Mouse (Mus musculus) hindbrain, embryonic 12.5 days (tissue): ENCODE data around the gene Gm8369. TPM values are rescaled to one million over a fixed set of nuclear protein-coding genes. Genes with fewer than 3 reads are reported as not detected.
"Not testable (repeated sequence)": the region's sequence is repeated elsewhere in the genome, so short reads cannot be mapped to it uniquely, and the experiment has no call there.

ENCODE experiments used
- ATAC-seq: fragments of 200-750 bp; cut with Nextera tagmentation; 2 replicates; pipeline ENCODE4 v1.8.0; 2017; ENCODE audit warnings: moderate TSS enrichment; ENCODE audit not compliant: low FRiP score
- H3K27ac ChIP-seq: fragments of 300-500 bp; sonication (generic); 2 replicates; pipeline ENCODE4 v1.5.1; 2016; ENCODE audit warnings: mild to moderate bottlenecking
- H3K27me3 ChIP-seq: fragments of 300-500 bp; sonication (generic); 2 replicates; pipeline ENCODE4 v1.6.1; 2016; ENCODE audit warnings: mild to moderate bottlenecking
- H3K36me3 ChIP-seq: fragments of 300-500 bp; sonication (generic); 2 replicates; pipeline ENCODE4 v1.6.1; 2016; ENCODE audit warnings: mild to moderate bottlenecking
- H3K4me1 ChIP-seq: fragments of 300-500 bp; sonication (generic); 2 replicates; pipeline ENCODE4 v1.6.1; 2016
- H3K4me2 ChIP-seq: fragments of 300-500 bp; sonication (generic); replicated peaks from 2 replicates; pipeline ENCODE4 v1.6.1; 2016; ENCODE audit warnings: mild to moderate bottlenecking
- H3K4me3 ChIP-seq: fragments of 300-500 bp; sonication (generic); 2 replicates; pipeline ENCODE4 v1.5.1; 2016; ENCODE audit warnings: mild to moderate bottlenecking
- H3K9ac ChIP-seq: fragments of 300-500 bp; sonication (generic); 2 replicates; pipeline ENCODE4 v1.6.1; 2016; ENCODE audit warnings: mild to moderate bottlenecking, moderate library complexity
- H3K9me3 ChIP-seq: fragments of 300-500 bp; sonication (generic); replicated peaks from 2 replicates; pipeline ENCODE4 v1.6.1; 2016; ENCODE audit warnings: mild to moderate bottlenecking
- WGBS: fragments of 180-500 bp; shearing (Covaris S2); methylation state at CpG from one replicate; pipeline ENCODE4 v1.1.7; 2016; 5-methylcytosine and 5-hydroxymethylcytosine counted together
- polyA plus RNA-seq: library from polyadenylated mRNA; unstranded; fragments of >200 nt; fragmentation: Nextera tagmentation; extraction: Ambion mirVana; gene quantifications from 2 replicates; pipeline ENCODE4 v1.2.1, GENCODE M21; 2016

The Gm8369 gene
- polyA plus RNA-seq, 1 experiment from 2014 or later = not detected

DNA sequence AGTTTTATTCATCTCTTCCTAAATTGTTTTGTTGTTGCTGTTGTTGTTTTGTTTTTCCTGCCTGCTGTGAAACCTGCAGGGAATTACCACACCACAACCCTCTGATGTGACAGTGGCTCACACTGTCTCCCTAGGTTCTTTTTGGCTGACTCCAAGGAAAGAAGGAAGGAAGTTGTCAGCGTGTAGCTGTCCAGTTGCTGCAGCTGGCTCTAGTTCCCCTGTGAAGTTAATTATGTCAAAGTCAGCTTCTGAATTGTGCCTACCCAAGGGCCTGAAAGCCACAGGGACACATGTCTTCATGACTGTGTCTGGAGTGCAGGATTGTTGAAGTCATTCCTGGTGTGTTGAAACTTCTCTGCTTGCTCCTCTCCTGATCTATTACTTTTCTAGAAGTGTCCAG, 31.6 kb downstream of the Gm8369 start:
- H3K9me3 ChIP-seq, ATAC-seq, H3K9ac ChIP-seq, H3K4me2 ChIP-seq, H3K36me3 ChIP-seq, H3K4me1 ChIP-seq, H3K4me3 ChIP-seq, H3K27ac ChIP-seq, H3K27me3 ChIP-seq: not testable (repeated sequence)
- 62% methylated on average over 1 of the region's 1 CpGs for WGBS

DNA sequence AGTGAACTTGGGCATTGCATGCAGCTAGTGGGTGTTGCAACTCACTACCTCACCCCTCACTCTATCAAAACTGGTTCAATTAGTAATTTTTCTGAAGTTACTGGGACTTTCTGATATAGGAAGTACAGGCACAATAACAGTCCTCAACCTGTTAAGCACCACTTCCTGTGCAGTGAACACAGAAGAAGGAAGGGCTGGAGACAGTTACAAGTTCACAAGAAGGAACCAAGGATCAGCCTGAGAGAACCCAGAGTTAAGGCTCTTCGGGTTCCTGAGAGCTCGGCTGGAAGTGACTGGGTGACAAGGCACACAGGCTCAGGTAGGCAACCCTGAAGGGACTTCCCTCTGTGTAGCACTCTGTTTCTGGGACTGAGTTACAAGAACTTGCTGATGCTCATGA, 32.6 kb downstream of the Gm8369 start:
- 88% methylated on average over 2 of the region's 2 CpGs for WGBS
- H3K27ac ChIP-seq = not testable (repeated sequence)

DNA sequence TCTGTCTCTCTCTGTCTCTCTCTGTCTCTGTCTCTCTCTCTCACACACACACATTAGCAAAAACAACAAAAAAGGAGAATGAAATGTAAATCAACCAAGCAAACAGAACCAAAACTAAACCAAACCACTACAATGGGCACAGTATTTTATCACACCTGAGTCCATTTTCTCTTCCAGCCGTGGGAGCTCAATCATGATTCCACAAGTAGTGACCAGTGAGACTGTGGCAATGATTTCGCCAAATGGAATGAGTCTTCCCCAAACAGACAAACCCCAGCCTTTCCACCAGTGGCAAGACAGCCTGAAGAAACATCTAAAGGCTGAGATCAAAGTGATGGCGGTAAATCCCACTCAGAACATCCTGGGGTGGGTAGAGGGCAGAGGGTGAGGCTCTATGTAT, 34.4 kb downstream of the Gm8369 start:
- no peak for ATAC-seq
- no peak overlapping the region for H3K9ac ChIP-seq
- H3K27ac ChIP-seq = no peak overlapping the region
- 89% methylated on average over 3 of the region's 3 CpGs for whole genome bisulfite sequencing
- no peaks in the 10 kb centered on the region for H3K4me1 ChIP-seq
- H3K27me3 ChIP-seq = no peaks in the 10 kb centered on the region
- H3K9me3 ChIP-seq = no peaks in the 10 kb centered on the region
- H3K4me3 ChIP-seq = no peak overlapping the region
- H3K36me3 ChIP-seq = no peaks in the 10 kb centered on the region
- no peak overlapping the region for H3K4me2 ChIP-seq

More for the DNA sequence above, 32.6 kb downstream of the Gm8369 start:
- not testable (repeated sequence) for H3K4me3 ChIP-seq, H3K9ac ChIP-seq, H3K36me3 ChIP-seq, ATAC-seq, H3K27me3 ChIP-seq, H3K9me3 ChIP-seq, H3K4me1 ChIP-seq, H3K4me2 ChIP-seq

GRCm38 (mm10) chr19:11533421-11533820, 47.7 kb downstream of the Gm8369 start:
- ATAC-seq = no peak
- H3K4me1 ChIP-seq = no peaks in the 10 kb centered on the region
- H3K27ac ChIP-seq = no peak overlapping the region
- H3K4me2 ChIP-seq = no peak overlapping the region
- H3K9ac ChIP-seq = no peak overlapping the region
- no peak overlapping the region for H3K4me3 ChIP-seq
- H3K36me3 ChIP-seq = no peaks in the 10 kb centered on the region
- no peaks in the 10 kb centered on the region for H3K27me3 ChIP-seq
- 87% methylated on average over 1 of the region's 1 CpGs for WGBS
- no peaks in the 10 kb centered on the region for H3K9me3 ChIP-seq

DNA sequence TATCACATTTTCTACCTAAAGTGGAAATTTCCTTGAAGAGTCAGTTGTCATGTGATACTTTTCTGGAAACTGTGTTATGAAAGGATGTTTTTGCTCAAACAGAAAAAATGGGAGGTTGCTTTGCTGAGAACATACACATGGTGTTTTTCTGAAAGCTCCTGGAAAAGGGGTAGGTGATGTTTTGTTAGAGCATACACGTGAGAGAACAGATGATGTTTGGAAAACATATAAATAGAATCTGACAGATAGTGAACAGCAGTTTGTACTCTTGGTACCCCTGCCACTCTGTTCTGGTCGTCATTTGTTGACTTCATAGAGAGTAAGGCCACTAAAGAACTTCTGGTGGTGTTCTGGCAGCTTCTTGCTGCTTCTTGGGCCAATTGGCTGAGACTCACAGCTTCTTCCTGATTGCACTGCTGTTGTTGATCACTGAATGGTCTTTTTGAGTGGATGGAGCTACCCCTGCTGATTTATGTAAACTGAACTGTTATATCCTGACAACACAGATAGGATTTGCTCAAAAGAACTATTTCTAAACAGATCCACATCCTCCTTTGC, 48.2 kb downstream of the Gm8369 start:
- Histone ChIP-seq H3K4me3 (no peak overlapping the region), H3K27me3 (no peaks in the 10 kb centered on the region), H3K27ac (no peak overlapping the region), H3K4me2 (no peak overlapping the region), H3K9me3 (no peaks in the 10 kb centered on the region), H3K4me1 (no peaks in the 10 kb centered on the region), H3K9ac (no peak overlapping the region), H3K36me3 (no peaks in the 10 kb centered on the region)
- 67% methylated on average over 2 of the region's 2 CpGs for WGBS
- no peak for ATAC-seq

DNA sequence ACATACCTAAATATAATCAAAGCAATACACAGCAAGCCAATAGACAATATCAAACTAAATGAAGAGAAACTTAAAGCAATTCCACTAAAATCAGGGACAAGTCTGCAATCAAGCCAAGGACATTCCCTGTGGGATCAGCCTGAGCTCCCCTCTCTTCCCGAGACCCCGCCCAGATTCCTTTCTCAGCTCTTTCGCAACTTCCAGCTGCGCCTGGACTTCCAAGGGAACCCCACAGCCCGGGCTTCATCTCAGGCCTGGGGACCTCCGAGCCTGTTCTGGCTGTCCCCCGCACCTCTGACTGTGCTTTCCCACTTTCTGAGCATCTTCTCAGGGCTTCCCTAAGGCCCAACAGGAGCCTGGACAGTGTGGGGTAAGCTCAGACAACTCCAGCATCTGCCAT, 50.9 kb downstream of the Gm8369 start, which contains the start of gene Ms4a4d:
Gene Ms4a4d, plus strand, starts transcription at position 209 of the 400 bp plus-strand sequence.
- Histone ChIP-seq H3K27ac (no peak within 1 kb of the TSS), H3K9ac (no peak within 1 kb of the TSS), H3K27me3 (no peaks in the 10 kb centered on the region), H3K9me3 (no peaks in the 10 kb centered on the region), H3K4me1 (no peaks in the 10 kb centered on the region), H3K4me3 (no peak within 1 kb of the TSS), H3K4me2 (no peak within 1 kb of the TSS), H3K36me3 (no peaks in the 10 kb centered on the region)
- WGBS = 9% methylated on average over 7 of the region's 7 CpGs
- ATAC-seq = no peak

DNA sequence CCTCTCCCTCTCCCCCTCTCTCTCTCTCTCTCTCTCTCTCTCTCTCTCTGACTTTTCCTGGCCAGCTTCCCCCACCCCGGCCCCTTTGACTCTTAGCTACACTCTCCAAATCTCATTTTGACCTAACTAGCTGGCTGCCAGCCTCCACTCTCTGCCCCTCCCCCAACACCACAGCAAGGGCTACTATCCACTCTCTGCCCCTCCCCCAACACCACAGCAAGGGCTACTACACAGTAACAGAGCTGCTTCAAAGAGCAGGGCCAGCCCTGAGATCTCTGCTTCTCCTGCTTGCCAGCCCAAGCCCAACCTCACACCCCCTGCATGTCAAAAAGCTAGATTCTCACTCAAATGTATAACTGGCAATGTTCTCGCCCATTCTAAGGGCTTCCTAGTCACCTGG, 51.6 kb downstream of the Gm8369 start:
- Histone ChIP-seq H3K4me2 (no peak overlapping the region), H3K9me3 (no peaks in the 10 kb centered on the region), H3K4me3 (no peak overlapping the region), H3K27me3 (no peaks in the 10 kb centered on the region), H3K9ac (no peak overlapping the region), H3K36me3 (no peaks in the 10 kb centered on the region), H3K4me1 (no peaks in the 10 kb centered on the region), H3K27ac (no peak overlapping the region)
- 19% methylated on average over 2 of the region's 2 CpGs for WGBS
- no peak for ATAC-seq

DNA sequence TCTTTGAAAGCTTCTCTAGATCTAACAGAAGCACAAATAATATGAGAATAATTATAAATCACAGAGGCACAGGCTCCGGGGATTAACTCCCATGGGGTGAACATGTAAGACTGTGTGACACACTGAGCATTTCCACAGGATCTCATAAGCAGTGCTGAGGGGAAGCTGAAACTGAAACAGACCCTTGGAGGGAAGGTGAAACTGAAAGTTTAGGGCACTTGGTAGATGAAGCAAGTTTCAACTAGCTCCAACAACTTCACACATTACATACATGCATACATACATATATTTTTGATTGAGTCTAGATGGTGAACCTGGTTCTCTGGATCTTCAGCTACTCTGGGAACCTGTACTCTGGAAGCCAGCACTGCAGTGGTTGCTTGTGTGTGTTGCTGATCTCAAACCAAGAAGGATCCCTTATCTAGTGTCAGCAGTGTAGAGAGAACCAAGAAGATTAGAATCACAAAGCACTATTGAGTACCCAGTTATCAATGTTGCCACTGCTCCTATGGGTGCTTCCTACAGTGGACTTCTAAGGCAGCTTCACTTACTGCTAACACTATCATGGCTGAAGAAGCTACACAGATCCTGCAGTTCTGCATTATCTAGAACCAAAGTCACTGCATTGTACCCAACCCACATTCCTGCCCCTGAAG, 54.6 kb downstream of the Gm8369 start:
- 82% methylated on average over 1 of the region's 1 CpGs for WGBS

DNA sequence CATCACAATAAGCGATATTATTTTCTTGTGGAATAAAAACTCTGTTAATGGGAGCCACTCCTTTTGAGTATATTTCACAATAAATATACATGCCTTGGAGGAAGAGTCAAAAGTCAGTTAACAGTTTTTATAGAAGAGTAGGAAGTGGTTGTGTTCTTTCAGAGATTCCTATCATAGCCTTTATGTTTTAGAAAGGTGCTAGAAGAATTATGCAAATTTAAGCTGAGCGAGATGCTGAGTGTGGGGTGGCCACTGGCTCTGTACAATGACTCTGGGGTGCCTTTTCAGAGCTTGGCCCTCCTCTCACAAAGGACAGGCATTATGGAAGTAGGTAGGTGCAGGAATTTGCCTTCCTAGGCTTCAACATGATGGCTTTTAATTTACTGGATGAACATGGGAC, 58.6 kb downstream of the Gm8369 start:
- WGBS = 81% methylated on average over 2 of the region's 2 CpGs
- ATAC-seq = not testable (repeated sequence)

More for the DNA sequence above, 54.6 kb downstream of the Gm8369 start:
- not testable (repeated sequence) for H3K4me2 ChIP-seq, H3K27ac ChIP-seq, H3K4me3 ChIP-seq, H3K9me3 ChIP-seq, H3K36me3 ChIP-seq, H3K9ac ChIP-seq, H3K4me1 ChIP-seq, H3K27me3 ChIP-seq, ATAC-seq

GRCm38 (mm10) chr19:11547911-11548310, 62.2 kb downstream of the Gm8369 start:
- no peak overlapping the region for H3K9ac ChIP-seq
- H3K4me2 ChIP-seq = no peak overlapping the region
- ATAC-seq = no peak
- H3K4me3 ChIP-seq = no peak overlapping the region
- no peaks in the 10 kb centered on the region for H3K27me3 ChIP-seq
- no peak overlapping the region for H3K27ac ChIP-seq
- H3K9me3 ChIP-seq = no peaks in the 10 kb centered on the region
- no peaks in the 10 kb centered on the region for H3K36me3 ChIP-seq
- H3K4me1 ChIP-seq = no peaks in the 10 kb centered on the region

More for the DNA sequence above, 58.6 kb downstream of the Gm8369 start:
- not testable (repeated sequence) for H3K27me3 ChIP-seq, H3K36me3 ChIP-seq, H3K9ac ChIP-seq, H3K4me1 ChIP-seq, H3K4me3 ChIP-seq, H3K4me2 ChIP-seq, H3K9me3 ChIP-seq, H3K27ac ChIP-seq

- Histone ChIP-seq H3K9me3 (no peaks in the 10 kb centered on the region), H3K4me1 (no peaks in the 10 kb centered on the region), H3K4me2 (no peak overlapping the region), H3K4me3 (no peak overlapping the region), H3K27ac (no peak overlapping the region), H3K27me3 (no peaks in the 10 kb centered on the region), H3K36me3 (no peaks in the 10 kb centered on the region), H3K9ac (no peak overlapping the region)
- 91% methylated on average over 5 of the region's 5 CpGs for WGBS
- ATAC-seq = no peak
Measured at GRCm38 (mm10) chr19:11554726-11555125, 69.0 kb downstream of the Gm8369 start.

DNA sequence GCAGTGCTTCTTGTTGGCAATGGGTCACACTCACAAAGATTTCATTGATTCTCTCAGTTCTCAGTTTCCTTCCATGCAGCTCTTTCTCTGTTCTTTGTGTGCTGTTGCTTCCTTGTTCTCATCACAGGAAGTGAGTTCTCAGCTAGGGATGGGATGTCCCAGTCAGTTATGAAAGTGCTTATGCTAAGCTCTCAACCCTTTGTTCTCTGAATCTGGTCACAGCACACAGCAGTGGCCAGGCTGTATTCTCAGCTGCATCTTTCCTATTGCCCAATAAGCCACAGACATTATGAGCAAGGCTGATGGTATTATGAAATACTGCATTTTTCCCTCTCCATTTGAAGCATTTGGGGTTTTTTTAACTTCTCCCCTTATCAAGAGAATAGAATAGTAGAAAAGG, 73.8 kb downstream of the Gm8369 start:
- H3K27me3 ChIP-seq, H3K4me1 ChIP-seq, H3K9ac ChIP-seq, H3K27ac ChIP-seq, H3K9me3 ChIP-seq, H3K36me3 ChIP-seq, H3K4me2 ChIP-seq, H3K4me3 ChIP-seq, ATAC-seq: not testable (repeated sequence)
